ENCODE assay signal across 17 mouse cellular contexts in the genomic region with DNA sequence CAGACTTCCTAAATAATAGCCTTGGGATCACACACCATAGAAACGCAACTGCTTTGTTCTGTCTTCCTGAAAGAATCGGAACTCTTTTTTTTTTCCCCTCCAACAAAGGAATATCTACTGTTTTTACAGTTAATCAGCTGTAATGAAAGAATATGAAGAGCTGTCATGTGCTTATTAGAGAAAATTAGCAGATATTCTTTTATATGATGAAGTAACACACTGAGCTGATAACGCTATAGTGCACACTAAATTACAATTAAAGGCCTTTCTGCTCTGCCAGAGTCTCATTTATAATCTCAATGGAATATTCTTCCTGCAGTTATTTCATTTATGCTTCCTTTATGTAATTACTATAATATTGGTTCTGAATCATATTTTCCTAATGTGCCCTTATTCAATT.
"Had no signal": no experiment of that assay in that cellular context is flagged by ENCODE, and none has a peak within 500 bp of the region (broad histone marks: within the 10 kb centered on the region; RNA-seq: fewer than 3 reads in every experiment).

No protein-coding gene starts in this region.

- H3K27ac ChIP-seq: midbrain, embryonic 12.5 days; neural tube, embryonic 13.5 days; neural tube, embryonic 15.5 days had no signal

- H3K4me3 ChIP-seq: midbrain, embryonic 10.5 days; midbrain, embryonic 12.5 days; myocyte; neural tube, embryonic 13.5 days; neural tube, embryonic 15.5 days had no signal

- DNase-seq: lung, embryonic 14.5 days; lung, postnatal 10 days; lung, postnatal 4 days; midbrain, embryonic 14.5 days; retina, postnatal 1 day; right cerebral cortex, adult 18-20 months; right cerebral cortex, postnatal 25 days; right cerebral cortex, postnatal 4 days; spleen, adult 18-20 months; thymus, adult 18-20 months; thymus, postnatal 14 days; thymus, postnatal 36 days had no signal

- H3K9me3 ChIP-seq: midbrain, embryonic 10.5 days; midbrain, embryonic 12.5 days; neural tube, embryonic 13.5 days; neural tube, embryonic 15.5 days had no signal

- H3K9ac ChIP-seq: lung, embryonic 14.5 days; midbrain, embryonic 12.5 days; neural tube, embryonic 13.5 days; neural tube, embryonic 15.5 days had no signal

- H3K4me2 ChIP-seq: lung, embryonic 14.5 days; midbrain, embryonic 12.5 days; neural tube, embryonic 13.5 days; neural tube, embryonic 15.5 days had no signal

- H3K27me3 ChIP-seq: midbrain, embryonic 12.5 days; neural tube, embryonic 13.5 days had no signal

- H3K36me3 ChIP-seq: midbrain, embryonic 10.5 days; midbrain, embryonic 12.5 days; neural tube, embryonic 13.5 days; neural tube, embryonic 15.5 days had no signal
